Mouse (Mus musculus) gastrocnemius, postnatal 4 days (tissue): Measurements from ENCODE around the gene Fbxw28. TPM values are rescaled to one million over a fixed set of nuclear protein-coding genes. Genes with fewer than 3 reads are reported as not detected.
"Not testable (repeated sequence)": the region's sequence is repeated elsewhere in the genome, so short reads cannot be mapped to it uniquely, and the experiment has no call there.

ENCODE experiments used
- DNase-seq, 2 experiments: peaks; one replicate each; pipeline ENCODE4 v3.0.0; 2021 to 2022; ENCODE audit warnings: low spot score in 2 of 2, mixed read lengths in 2 of 2
- long read RNA-seq, 2 experiments: library from polyadenylated mRNA; stranded (forward); transcript quantifications; one replicate each; pipeline ENCODE4 v2.0.0; 2021
- total RNA-seq, 2 experiments: library from RNA; stranded (reverse); gene quantifications; 2 replicates each; pipeline ENCODE4 v1.2.3; 2021

Gene Fbxw28
- not detected for total RNA-seq
- long read RNA-seq, experiment 1, result 0 reads
- long read RNA-seq, experiment 2, result 0 reads

DNA sequence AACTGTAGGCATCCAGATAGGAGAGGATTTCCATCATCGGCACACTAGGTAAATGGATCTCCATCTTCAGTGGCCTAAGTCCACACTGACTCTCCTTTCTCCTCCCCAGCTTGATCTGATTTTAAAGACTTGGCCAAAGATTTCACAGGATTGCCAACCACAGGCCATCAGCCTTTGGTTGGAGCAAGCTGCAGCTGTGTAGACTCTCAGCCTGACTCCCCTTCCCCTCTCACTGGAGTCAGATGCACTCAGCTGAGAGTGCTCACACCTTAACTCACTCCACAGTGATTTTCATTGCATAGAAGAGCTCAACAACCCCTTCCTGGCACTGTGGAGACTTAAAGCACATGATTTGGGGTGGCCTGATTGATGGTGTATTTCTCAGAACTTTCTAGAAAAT lies at the start of gene Fbxw28:
Gene Fbxw28 (minus strand): TSS at position 101 of the 400 bp plus-strand sequence.
- not testable (repeated sequence) for DNase-seq

DNA sequence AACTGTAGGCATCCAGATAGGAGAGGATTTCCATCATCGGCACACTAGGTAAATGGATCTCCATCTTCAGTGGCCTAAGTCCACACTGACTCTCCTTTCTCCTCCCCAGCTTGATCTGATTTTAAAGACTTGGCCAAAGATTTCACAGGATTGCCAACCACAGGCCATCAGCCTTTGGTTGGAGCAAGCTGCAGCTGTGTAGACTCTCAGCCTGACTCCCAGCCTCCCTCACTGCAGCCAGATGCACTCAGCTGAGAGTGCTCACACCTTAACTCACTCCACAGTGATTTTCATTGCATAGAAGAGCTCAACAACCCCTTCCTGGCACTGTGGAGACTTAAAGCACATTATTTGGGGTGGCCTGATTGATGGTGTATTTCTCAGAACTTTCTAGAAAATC lies 51.9 kb downstream of the Fbxw28 start, which contains the start of gene Fbxw14:
Gene Fbxw14 (minus strand): TSS at position 101 of the 400 bp plus-strand sequence.
- not testable (repeated sequence) for DNase-seq

Other genes with a start within 250 kb of the Fbxw28 start
- 1 to 10 TPM; 8.4 to 9.8 TPM for gene Plxnb1, start 244.3 kb downstream of the Fbxw28 start, total RNA-seq
- gene Fbxw21, start 177.6 kb downstream of the Fbxw28 start, total RNA-seq, result not detected
- not detected for gene Fbxw13, start 143.7 kb downstream of the Fbxw28 start, total RNA-seq
- not detected for gene Fbxw20, start 104.9 kb downstream of the Fbxw28 start, total RNA-seq
- not detected for gene Fbxw14, start 52.0 kb downstream of the Fbxw28 start, total RNA-seq
- not detected for gene Fbxw22, start 64.6 kb upstream of the Fbxw28 start, total RNA-seq
- gene Fbxw16, start 109.5 kb upstream of the Fbxw28 start, total RNA-seq, result not detected
- not detected for gene Fbxw19, start 156.2 kb upstream of the Fbxw28 start, total RNA-seq
- gene Fbxw15, start 228.6 kb upstream of the Fbxw28 start, total RNA-seq, result not detected